Mouse (Mus musculus) myocyte (in vitro differentiated cells): Measurements from ENCODE around the gene Tmem108. TPM values are rescaled to one million over a fixed set of nuclear protein-coding genes. Genes with fewer than 3 reads are reported as not detected.

Experiments used
- H3K27me3 ChIP-seq: one replicate; pipeline ENCODE4 v1.6.1; 2011; ENCODE audit not compliant: control insufficient read depth, insufficient read depth, insufficient read length
- H3K36me3 ChIP-seq: one replicate; pipeline ENCODE4 v1.6.1; 2011; ENCODE audit not compliant: control insufficient read depth, insufficient read depth
- H3K4me2 ChIP-seq: one replicate; pipeline ENCODE4 v1.6.1; 2011; ENCODE audit warnings: low read depth, control low read depth
- H3K4me3 ChIP-seq: one replicate; pipeline ENCODE4 v1.5.1; 2011; ENCODE audit warnings: mild to moderate bottlenecking, control low read depth, moderate library complexity
- H3K79me2 ChIP-seq: one replicate; pipeline ENCODE4 v1.6.1; 2011; ENCODE audit not compliant: control insufficient read depth, insufficient read depth
- H3ac ChIP-seq: one replicate; pipeline ENCODE4 v1.6.1; 2011; ENCODE audit not compliant: control insufficient read depth, insufficient read length
- CEBPB ChIP-seq: IDR thresholded peaks from 2 replicates; pipeline ENCODE4 v1.6.1; 2011; ENCODE audit warnings: mild to moderate bottlenecking, moderate library complexity; ENCODE audit not compliant: poor library complexity, insufficient read depth, severe bottlenecking
- E2F4 ChIP-seq: IDR thresholded peaks from one replicate; pipeline ENCODE4 v1.6.1; 2011; ENCODE audit warnings: mild to moderate bottlenecking, control low read depth, moderate library complexity; ENCODE audit not compliant: insufficient read depth
- MAX ChIP-seq: IDR thresholded peaks from one replicate; pipeline ENCODE4 v1.6.1; 2011; ENCODE audit warnings: low read depth, mild to moderate bottlenecking, control low read depth
- MYOD1 ChIP-seq, 3 experiments: IDR thresholded peaks; one replicate each; pipeline ENCODE4 v1.6.1; 2011; ENCODE audit warnings: control low read depth in 2 of 3, low read depth in 2 of 3, mild to moderate bottlenecking in 2 of 3, moderate library complexity in 1 of 3; ENCODE audit not compliant: insufficient read length in 2 of 3, control insufficient read depth in 1 of 3
- MYOG ChIP-seq, 3 experiments: IDR thresholded peaks; one replicate each; pipeline ENCODE4 v1.6.1; 2011; ENCODE audit warnings: control low read depth in 2 of 3, low read depth in 2 of 3, mild to moderate bottlenecking in 2 of 3; ENCODE audit not compliant: insufficient read length in 2 of 3, control insufficient read depth in 1 of 3, insufficient read depth in 1 of 3
- POLR2A ChIP-seq: IDR thresholded peaks from one replicate; pipeline ENCODE4 v1.6.1; 2011; ENCODE audit warnings: low read depth, mild to moderate bottlenecking, control low read depth, moderate library complexity; ENCODE audit not compliant: insufficient read length
- POLR2AphosphoS2 ChIP-seq: IDR thresholded peaks from one replicate; pipeline ENCODE4 v1.6.1; 2011; ENCODE audit warnings: low read depth, control low read depth; ENCODE audit not compliant: insufficient read length
- REST ChIP-seq: IDR thresholded peaks from one replicate; pipeline ENCODE4 v1.6.1; 2011; ENCODE audit warnings: mild to moderate bottlenecking, control low read depth, moderate library complexity; ENCODE audit not compliant: insufficient read depth, insufficient read length
- SRF ChIP-seq: IDR thresholded peaks from one replicate; pipeline ENCODE4 v1.6.1; 2011; ENCODE audit warnings: low read depth; ENCODE audit not compliant: control insufficient read depth, insufficient read length
- TCF12 ChIP-seq: IDR thresholded peaks from one replicate; pipeline ENCODE4 v1.6.1; 2011; ENCODE audit warnings: mild to moderate bottlenecking, control low read depth; ENCODE audit not compliant: poor library complexity, insufficient read depth, severe bottlenecking
- TCF3 ChIP-seq: IDR thresholded peaks from one replicate; pipeline ENCODE4 v1.6.1; 2011; ENCODE audit warnings: low read depth, control low read depth; ENCODE audit not compliant: insufficient read length
- USF1 ChIP-seq: IDR thresholded peaks from one replicate; pipeline ENCODE4 v1.6.1; 2011; ENCODE audit warnings: low read depth, mild to moderate bottlenecking, control low read depth, moderate library complexity
- polyA plus RNA-seq: library from polyadenylated mRNA; unstranded; fragments of >200 nt; fragmentation: generic; extraction: Trizol; gene quantifications from one replicate; pipeline ENCODE4 v1.2.1, GENCODE M21; 2012; ENCODE audit warnings: missing spikeins

Tmem108 gene
- polyA plus RNA-seq, 1 experiment: not detected

DNA sequence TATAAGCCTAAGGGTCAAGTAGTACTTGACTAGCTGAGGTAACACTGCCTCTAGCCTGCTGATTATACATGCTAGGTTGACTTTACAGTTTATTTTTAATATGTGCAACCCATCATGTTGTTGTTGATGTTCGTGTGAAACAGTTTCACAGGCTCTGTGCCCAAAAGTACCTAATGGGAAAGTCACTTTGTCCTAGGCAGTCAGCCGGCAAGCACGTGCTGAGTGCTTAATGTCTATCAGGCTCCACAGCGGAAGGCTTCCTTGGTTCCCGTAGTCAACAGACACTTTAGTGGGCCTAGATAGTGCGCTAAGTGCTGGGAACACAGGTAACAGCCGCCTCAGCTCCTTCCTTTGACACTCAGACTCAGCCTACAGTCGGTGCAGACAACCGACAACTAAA, 192.7 kb downstream of the Tmem108 start:
- TF ChIP-seq MYOG (IDR thresholded peaks at IDR 0.05; ENCODE audit: control insufficient read depth in 1 of 3, insufficient read depth in 1 of 3, insufficient read length in 2 of 3, low read depth in 2 of 3): no peak
- no peak for TF ChIP-seq POLR2A
- no peak for TF ChIP-seq TCF3
- TF ChIP-seq SRF: no peak
- TF ChIP-seq POLR2AphosphoS2: no peak
- TF ChIP-seq MYOD1 (IDR thresholded peaks at IDR 0.05; ENCODE audit: control insufficient read depth in 1 of 3, insufficient read length in 2 of 3, low read depth in 2 of 3): no peak
- TF ChIP-seq E2F4: no peak
- TF ChIP-seq TCF12: no peak
- no peak for TF ChIP-seq REST
- no peak for TF ChIP-seq CEBPB
- TF ChIP-seq MAX: no peak
- TF ChIP-seq USF1: no peak
- H3K79me2 ChIP-seq: no peaks in the 10 kb centered on the region
- H3K4me2 ChIP-seq: no peak overlapping the region
- no peak overlapping the region for H3ac ChIP-seq
- H3K4me3 ChIP-seq: no peak overlapping the region
- no peaks in the 10 kb centered on the region for H3K27me3 ChIP-seq
- no peaks in the 10 kb centered on the region for H3K36me3 ChIP-seq

DNA sequence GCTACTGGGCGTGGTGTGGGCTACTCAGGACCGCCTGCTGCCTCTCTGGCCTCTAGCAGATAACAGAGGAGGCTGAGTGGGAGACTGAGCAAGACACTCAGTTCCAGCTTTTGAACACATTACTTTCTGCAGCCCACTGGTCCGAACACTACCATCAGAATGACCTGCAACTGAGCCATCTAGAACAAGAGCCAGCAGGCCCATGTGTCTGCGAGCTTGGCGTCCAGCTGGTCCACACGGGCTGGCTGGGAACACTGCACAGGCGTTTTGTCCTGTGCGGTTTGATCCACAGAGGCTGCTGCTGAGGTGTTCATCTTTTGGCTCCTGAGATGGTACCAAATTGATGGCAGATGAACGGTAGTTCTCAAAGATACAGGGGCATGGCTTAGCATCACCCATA, 196.5 kb downstream of the Tmem108 start:
- no peak for TF ChIP-seq MAX
- no peak for TF ChIP-seq POLR2AphosphoS2
- TF ChIP-seq POLR2A: no peak
- no peak overlapping the region for H3K4me2 ChIP-seq
- no peak overlapping the region for H3K4me3 ChIP-seq
- no peaks in the 10 kb centered on the region for H3K36me3 ChIP-seq
- no peaks in the 10 kb centered on the region for H3K27me3 ChIP-seq
- H3K79me2 ChIP-seq: no peaks in the 10 kb centered on the region
- H3ac ChIP-seq: no peak overlapping the region

DNA sequence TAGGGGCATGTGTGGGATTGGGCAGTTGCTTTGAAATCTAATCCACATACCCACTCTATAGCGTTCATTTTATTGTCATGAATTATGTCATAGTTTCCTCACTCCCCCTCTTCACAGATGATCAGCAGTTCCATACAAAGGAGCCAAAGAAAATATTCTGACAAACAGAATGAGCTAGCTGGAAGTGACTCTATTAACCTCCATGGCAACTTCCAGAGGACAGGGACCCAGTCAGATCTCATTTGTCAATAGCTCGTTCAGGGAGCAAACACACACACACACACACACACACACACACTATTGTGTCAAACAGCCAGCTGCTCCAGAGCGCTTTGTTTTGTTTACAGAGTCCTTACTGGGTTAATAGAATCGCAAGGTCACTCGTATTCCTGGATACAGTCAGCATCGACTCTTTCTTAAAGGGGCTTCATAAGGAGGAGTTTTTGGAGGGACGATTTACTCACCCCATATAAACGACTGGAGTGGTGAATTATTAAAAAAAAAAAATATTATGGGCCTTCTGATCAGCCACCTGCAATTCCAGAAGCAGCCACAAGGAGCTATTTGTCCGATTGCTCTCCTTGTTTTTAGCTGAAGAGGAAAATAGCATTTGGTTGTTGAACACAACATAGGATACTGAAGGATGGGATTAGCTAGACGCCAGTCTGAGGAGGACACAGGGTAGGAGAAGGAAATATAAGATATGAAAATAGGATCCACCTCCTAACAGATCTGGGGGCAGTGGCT, 197.6 kb downstream of the Tmem108 start:
- H3ac ChIP-seq: no peak overlapping the region
- H3K36me3 ChIP-seq: no peaks in the 10 kb centered on the region
- no peaks in the 10 kb centered on the region for H3K79me2 ChIP-seq
- H3K4me2 ChIP-seq: no peak overlapping the region
- H3K4me3 ChIP-seq: no peak overlapping the region
- no peaks in the 10 kb centered on the region for H3K27me3 ChIP-seq
- TF ChIP-seq TCF12: no peak
- no peak for TF ChIP-seq CEBPB
- no peak for TF ChIP-seq MAX
- TF ChIP-seq E2F4: no peak
- no peak for TF ChIP-seq SRF
- TF ChIP-seq REST: no peak
- no peak for TF ChIP-seq MYOD1 (IDR thresholded peaks at IDR 0.05; ENCODE audit: control insufficient read depth in 1 of 3, insufficient read length in 2 of 3, low read depth in 2 of 3)
- no peak for TF ChIP-seq POLR2A
- TF ChIP-seq POLR2AphosphoS2: no peak
- TF ChIP-seq TCF3: no peak
- TF ChIP-seq MYOG (IDR thresholded peaks at IDR 0.05; ENCODE audit: control insufficient read depth in 1 of 3, insufficient read depth in 1 of 3, insufficient read length in 2 of 3, low read depth in 2 of 3): no peak
- no peak for TF ChIP-seq USF1

DNA sequence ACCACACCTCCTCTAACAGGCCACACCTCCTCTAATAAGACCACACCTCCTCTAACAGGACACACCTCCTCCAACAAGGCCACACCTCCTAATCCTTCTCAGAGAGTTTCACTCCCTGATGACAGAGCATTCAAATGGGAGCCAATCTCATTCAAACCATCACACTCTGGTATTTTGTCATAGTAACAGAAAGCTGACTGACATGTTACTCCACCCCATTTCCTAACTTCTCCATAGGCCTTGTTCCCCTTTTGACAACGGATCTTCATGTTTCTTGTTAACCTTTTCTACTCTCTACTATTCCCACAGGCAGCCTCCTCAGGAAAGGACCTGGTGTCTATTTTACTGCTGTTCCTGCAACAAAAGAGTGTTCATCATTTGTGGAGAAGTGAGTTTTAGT, 199.6 kb downstream of the Tmem108 start:
- no peak for TF ChIP-seq SRF
- no peak for TF ChIP-seq MAX
- no peak for TF ChIP-seq REST
- no peak for TF ChIP-seq USF1
- TF ChIP-seq MYOG (IDR thresholded peaks at IDR 0.05; ENCODE audit: control insufficient read depth in 1 of 3, insufficient read depth in 1 of 3, insufficient read length in 2 of 3, low read depth in 2 of 3): no peak
- no peak for TF ChIP-seq TCF12
- TF ChIP-seq MYOD1 (IDR thresholded peaks at IDR 0.05; ENCODE audit: control insufficient read depth in 1 of 3, insufficient read length in 2 of 3, low read depth in 2 of 3): no peak
- no peak for TF ChIP-seq POLR2AphosphoS2
- no peak for TF ChIP-seq E2F4
- TF ChIP-seq TCF3: no peak
- Histone ChIP-seq H3K27me3 (peaks cover 4% of the 10 kb centered on the region), H3K36me3 (no peaks in the 10 kb centered on the region), H3ac (no peak overlapping the region), H3K4me3 (no peak overlapping the region), H3K79me2 (no peaks in the 10 kb centered on the region), H3K4me2 (no peak overlapping the region)

DNA sequence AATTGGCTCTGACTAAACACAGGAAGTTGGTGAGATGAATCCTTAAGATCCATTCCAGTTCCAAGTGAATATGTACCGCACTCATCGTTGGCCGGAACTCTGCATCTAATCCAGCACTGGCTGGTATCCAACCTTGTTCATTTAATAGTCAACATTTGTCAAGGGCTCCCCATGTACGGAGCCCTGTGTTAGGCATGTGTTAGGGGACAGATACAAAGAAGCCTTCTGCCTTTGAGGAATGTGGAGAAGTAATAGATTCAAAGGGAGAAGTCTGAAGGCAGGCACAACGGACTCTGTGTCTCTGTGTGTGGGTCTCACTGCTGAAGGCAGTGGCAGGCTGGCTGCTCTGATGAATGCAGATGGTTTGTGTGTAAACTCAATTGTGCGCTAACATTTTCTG, 202.9 kb downstream of the Tmem108 start:
- Histone ChIP-seq H3K4me2 (no peak overlapping the region), H3ac (no peak overlapping the region), H3K36me3 (no peaks in the 10 kb centered on the region), H3K4me3 (no peak overlapping the region), H3K79me2 (no peaks in the 10 kb centered on the region), H3K27me3 (peaks cover 23% of the 10 kb centered on the region)
- TF ChIP-seq POLR2AphosphoS2 (no peak), CEBPB (no peak), SRF (no peak)
